8 mouse cellular contexts compared by ENCODE assay signal in genomic region chr12:3855762-3856501, GRCm38 (mm10). TPM values are rescaled to one million over a fixed set of nuclear protein-coding genes. Genes with fewer than 3 reads are reported as not detected.
DNase-seq lines count a peak whose midpoint lies in the region; ATAC-seq and TF ChIP-seq lines count a peak whose summit lies in the region.

No protein-coding gene starts in this region.

- peak; percentile 87 for ATAC-seq in CD4-positive, CD25-positive, alpha-beta regulatory T cell, adult 4 months
- ATAC-seq in embryonic facial prominence, embryonic 15.5 days (ENCODE audit: insufficient number of reproducible peaks, low FRiP score, low TSS enrichment, low read depth): peak; percentile 84
- peak; percentile 71 for ATAC-seq in megakaryocyte, adult 5-6 weeks (ENCODE audit: poor library complexity, severe bottlenecking)

- H3K9ac ChIP-seq in embryonic facial prominence, embryonic 15.5 days: no peak overlapping the region

- H3K27ac ChIP-seq in embryonic facial prominence, embryonic 15.5 days (replicated peaks): peak overlapping the region; percentile 75
- H3K27ac ChIP-seq in left cerebral cortex, adult 2 months: peak overlapping the region; percentile 77
- H3K27ac ChIP-seq in spleen, adult 2 months (ENCODE audit: insufficient read depth, low read length): peak overlapping the region; percentile 76

- peaks cover 41% of the 10 kb centered on the region for H3K36me3 ChIP-seq in embryonic facial prominence, embryonic 15.5 days
- H3K36me3 ChIP-seq in spleen, adult 2 months (ENCODE audit: control insufficient read depth, insufficient read depth, low read length): no peaks in the 10 kb centered on the region

- peak; percentile 14 for TF ChIP-seq CTCF in left cerebral cortex, adult 2 months (IDR thresholded peaks at IDR 0.05)
- no peak for TF ChIP-seq CTCF in spleen, adult 2 months (IDR thresholded peaks at IDR 0.05; ENCODE audit: extremely low read depth, insufficient read depth, insufficient read length, insufficient replicate concordance)

- H3K9me3 ChIP-seq in embryonic facial prominence, embryonic 15.5 days (replicated peaks): no peaks in the 10 kb centered on the region

- no peak overlapping the region for H3K4me3 ChIP-seq in embryonic facial prominence, embryonic 15.5 days (replicated peaks)
- H3K4me3 ChIP-seq in left cerebral cortex, adult 2 months: no peak overlapping the region; the same call in 1 of the 2 replicates
- H3K4me3 ChIP-seq in spleen, adult 2 months (ENCODE audit: extremely low read depth, insufficient read depth, insufficient read length): no peak overlapping the region

- TF ChIP-seq POLR2A in spleen, adult 2 months (IDR thresholded peaks at IDR 0.05; ENCODE audit: low read depth, low read length): no peak

- no peaks in the 10 kb centered on the region for H3K27me3 ChIP-seq in embryonic facial prominence, embryonic 15.5 days
- H3K27me3 ChIP-seq in spleen, adult 2 months (ENCODE audit: control insufficient read depth, insufficient read depth, low read length): no peaks in the 10 kb centered on the region

- peaks cover 21% of the 10 kb centered on the region for H3K4me1 ChIP-seq in embryonic facial prominence, embryonic 15.5 days
- peaks cover 16% of the 10 kb centered on the region; the same call in 1 of the 2 replicates for H3K4me1 ChIP-seq in spleen, adult 2 months (ENCODE audit: control insufficient read depth, insufficient read depth, insufficient read length)

- no peak overlapping the region for H3K4me2 ChIP-seq in embryonic facial prominence, embryonic 15.5 days (replicated peaks)

- intact Hi-C loops in heart, postnatal 25 days (cut with DNase I): no loop called here
- intact Hi-C loops in left cerebral cortex, adult 2 months (cut with DNase I): no loop called here

- 32% methylated on average over 7 of the region's 7 CpGs for WGBS in embryonic facial prominence, embryonic 15.5 days
- WGBS in spleen, adult 2 months: 5% methylated on average over 7 of the region's 7 CpGs

- DNase-seq in adrenal gland, adult 18-20 months (ENCODE audit: low spot score in 2 of 2): peak; percentile 38 to 51
- peak; percentile 63 for DNase-seq in heart, postnatal 25 days (ENCODE audit: low spot score)
- DNase-seq in left cerebral cortex, adult 2 months (ENCODE audit: extremely low spot score in 1 of 2, low spot score in 2 of 2): peak; percentile 53 to 61
- peak; percentile 15 to 46 for DNase-seq in spleen, adult 2 months (ENCODE audit: low read depth in 1 of 2, low spot score in 2 of 2)
- no peak for DNase-seq in layer of hippocampus, adult 8-10 months (ENCODE audit: low spot score in 2 of 2)

RNA-seq across cellular contexts. Expression of gene Dnmt3a, which starts 50.1 kb away (rescaled TPM):
- polyA plus RNA-seq in CD4-positive, CD25-positive, alpha-beta regulatory T cell, adult 4 months (2017; shearing (Covaris generic)): 10 to 100 TPM; 27.3 to 27.4 TPM
- 10 to 100 TPM; 35.9 to 42.7 TPM for total RNA-seq in adrenal gland, adult 18-20 months (2021)
- 114 and 135 TPM in 2 replicates for polyA plus RNA-seq in embryonic facial prominence, embryonic 15.5 days (2015; fragmentation: Nextera tagmentation; extraction: Ambion mirVana)
- 10 to 100 TPM; 85.3 to 95.1 TPM for total RNA-seq in heart, postnatal 25 days (2021)
- total RNA-seq in left cerebral cortex, adult 2 months (2021): 100 to 1,000 TPM in 1 of 2 experiments, 10 to 100 TPM in 1; 99.8 to 116 TPM
- 3.5 and 5.5 TPM in 2 replicates for total RNA-seq in megakaryocyte, adult 5-6 weeks (2015)
- total RNA-seq in megakaryocyte, adult 5-6 weeks (2017): 5.3 and 13.8 TPM in 2 replicates
- polyA plus RNA-seq in spleen, adult 2 months (2012; rRNA removed): 19.3 and 22.4 TPM in 2 replicates
- 10 to 100 TPM; 74.0 to 91.8 (median 80.6) TPM for total RNA-seq in layer of hippocampus, adult 8-10 months (2022)

Comparison
In these comparisons a context has a peak if more than half of its experiments do, and no peak if none do; other contexts are left out.
1. DNase-seq: peak in adrenal gland, adult 18-20 months (2 of 2), heart, postnatal 25 days (single experiment), left cerebral cortex, adult 2 months (2 of 2) and spleen, adult 2 months (2 of 2); none in layer of hippocampus, adult 8-10 months (0 of 2).
2. Peak in every context shown above with its lines, with median percentiles within 50 percentile points of each other: ATAC-seq and H3K27ac ChIP-seq.